Comparison of ENCODE assay signal across 19 mouse cellular contexts in genomic region chrX:107116333-107116732, GRCm38 (mm10). TPM values are rescaled to one million over a fixed set of nuclear protein-coding genes. Genes with fewer than 3 reads are reported as not detected.
"Had no signal": no experiment of that assay in that cellular context is flagged by ENCODE, and none has a peak within 500 bp of the region (broad histone marks: within the 10 kb centered on the region; RNA-seq: fewer than 3 reads in every experiment).

No protein-coding gene starts in this region.

- H3K9me3 ChIP-seq: liver, embryonic 15.5 days; midbrain, embryonic 10.5 days; midbrain, embryonic 12.5 days; neural tube, embryonic 12.5 days; stomach, embryonic 15.5 days had no signal

- H3K4me1 ChIP-seq: liver, embryonic 15.5 days; midbrain, embryonic 10.5 days; midbrain, embryonic 12.5 days; neural tube, embryonic 12.5 days; stomach, embryonic 15.5 days had no signal

- H3K4me3 ChIP-seq: liver, embryonic 15.5 days; midbrain, embryonic 10.5 days; midbrain, embryonic 12.5 days; neural tube, embryonic 12.5 days; stomach, embryonic 15.5 days had no signal

- H3K4me2 ChIP-seq: liver, embryonic 15.5 days; lung, embryonic 14.5 days; midbrain, embryonic 12.5 days; neural tube, embryonic 12.5 days; stomach, embryonic 15.5 days had no signal

- DNase-seq: lung, adult 18-20 months; lung, embryonic 14.5 days; lung, postnatal 10 days; lung, postnatal 4 days; midbrain, embryonic 14.5 days; right cerebral cortex, postnatal 14 days; thymus, adult 2 months; thymus, postnatal 25 days; thymus, postnatal 4 days had no signal

- ATAC-seq: midbrain, embryonic 16.5 days had no signal

- H3K27ac ChIP-seq: liver, embryonic 15.5 days; midbrain, embryonic 10.5 days; midbrain, embryonic 12.5 days; neural tube, embryonic 12.5 days; stomach, embryonic 15.5 days; stomach, postnatal 0 days had no signal

- H3K9ac ChIP-seq: liver, embryonic 15.5 days; lung, embryonic 14.5 days; midbrain, embryonic 12.5 days; neural tube, embryonic 12.5 days; stomach, embryonic 15.5 days had no signal

- H3K27me3 ChIP-seq: liver, embryonic 15.5 days; midbrain, embryonic 12.5 days; neural tube, embryonic 12.5 days; stomach, embryonic 15.5 days had no signal

- H3K36me3 ChIP-seq: liver, embryonic 15.5 days; midbrain, embryonic 10.5 days; midbrain, embryonic 12.5 days; neural tube, embryonic 12.5 days; stomach, embryonic 15.5 days had no signal

RNA-seq across cellular contexts. Expression of gene P2ry10, which starts 28.0 kb away (rescaled TPM):
- polyA plus RNA-seq: lung, embryonic 14.5 days; midbrain, embryonic 10.5 days; midbrain, embryonic 12.5 days; midbrain, embryonic 14.5 days; midbrain, embryonic 16.5 days; neural tube, embryonic 12.5 days; neural tube, embryonic 14.5 days; stomach, postnatal 0 days had no signal

RNA-seq across cellular contexts. Expression of gene P2ry10b, which starts 32.4 kb away (rescaled TPM):
- total RNA-seq: megakaryocyte-erythroid progenitor cell, adult 5-6 weeks had no signal
- polyA plus RNA-seq: testis, adult 2 months had no signal
